Mouse (Mus musculus) thymus, adult 2 months (tissue): ENCODE data around the gene Rap1b. TPM values are rescaled to one million over a fixed set of nuclear protein-coding genes. Genes with fewer than 3 reads are reported as not detected.

Experiments
- DNase-seq: peaks from one replicate; pipeline ENCODE4 v3.0.0; 2021
- H3K27ac ChIP-seq: fragments of 200-500 bp; 2 replicates; pipeline ENCODE4 v1.5.1; 2012; ENCODE audit warnings: low read length, control low read depth; ENCODE audit not compliant: control insufficient read depth, insufficient read depth
- H3K27me3 ChIP-seq: fragments of 200-500 bp; 2 replicates; pipeline ENCODE4 v1.6.1; 2012; ENCODE audit warnings: mild to moderate bottlenecking, low read length, moderate library complexity, mixed read lengths; ENCODE audit not compliant: control insufficient read depth, insufficient read depth
- H3K36me3 ChIP-seq: fragments of 200-500 bp; 2 replicates; pipeline ENCODE4 v1.6.1; 2012; ENCODE audit warnings: mild to moderate bottlenecking, low read length, moderate library complexity; ENCODE audit not compliant: control insufficient read depth, insufficient read depth
- H3K4me1 ChIP-seq: fragments of 200-500 bp; replicated peaks from 2 replicates; pipeline ENCODE4 v1.6.1; 2012; ENCODE audit warnings: low read length; ENCODE audit not compliant: control insufficient read depth, insufficient read depth
- H3K4me3 ChIP-seq: fragments of 200-500 bp; 2 replicates; pipeline ENCODE4 v1.5.1; 2012; ENCODE audit warnings: mild to moderate bottlenecking, low read length, control low read depth, moderate library complexity; ENCODE audit not compliant: control insufficient read depth, insufficient read depth
- CTCF ChIP-seq: fragments of 200-500 bp; IDR thresholded peaks from 2 replicates; pipeline ENCODE4 v1.5.1; 2012; ENCODE audit warnings: mild to moderate bottlenecking, control low read depth, low read length, moderate library complexity, borderline replicate concordance; ENCODE audit not compliant: control insufficient read depth, poor library complexity, insufficient read depth; ENCODE audit errors: extremely low read depth
- POLR2A ChIP-seq: fragments of 200-500 bp; IDR thresholded peaks from 2 replicates; pipeline ENCODE4 v1.6.1; 2012; ENCODE audit warnings: mild to moderate bottlenecking, low read length, control low read depth, moderate library complexity; ENCODE audit not compliant: control insufficient read depth, poor library complexity, insufficient read depth; ENCODE audit errors: extremely low read depth
- WGBS: fragments of 180-500 bp; shearing (Covaris S2); methylation state at CpG from one replicate; pipeline ENCODE4 v1.1.7; 2018; 5-methylcytosine and 5-hydroxymethylcytosine counted together
- polyA plus RNA-seq: library from polyadenylated mRNA; depleted of rRNA; stranded (reverse); fragments of >200 nt; gene quantifications from 2 replicates; pipeline ENCODE4 v1.2.3, GENCODE M21; 2012

Rap1b gene
- polyA plus RNA-seq, 1 experiment = 60.9 TPM

GRCm38 (mm10) chr10:117885358-117885757, 39.5 kb upstream of the Rap1b start:
- no peak overlapping the region for H3K4me3 ChIP-seq
- H3K4me1 ChIP-seq = peaks cover 6% of the 10 kb centered on the region; the same call in 1 of the 2 replicates
- H3K27me3 ChIP-seq = no peaks in the 10 kb centered on the region
- 93% methylated on average over 4 of the region's 4 CpGs for WGBS
- no peak overlapping the region for H3K27ac ChIP-seq
- no peak for DNase-seq
- TF ChIP-seq POLR2A = no peak
- TF ChIP-seq CTCF = no peak
- H3K36me3 ChIP-seq = no peaks in the 10 kb centered on the region

GRCm38 (mm10) chr10:117884760-117885159, 38.9 kb upstream of the Rap1b start:
- Histone ChIP-seq H3K27ac (no peak overlapping the region), H3K4me1 (peaks cover 6% of the 10 kb centered on the region; the same call in 1 of the 2 replicates), H3K4me3 (no peak overlapping the region), H3K36me3 (no peaks in the 10 kb centered on the region), H3K27me3 (no peaks in the 10 kb centered on the region)
- TF ChIP-seq CTCF (no peak), POLR2A (no peak)
- no peak for DNase-seq
- 98% methylated on average over 5 of the region's 5 CpGs for WGBS

GRCm38 (mm10) chr10:117883438-117883837, 37.6 kb upstream of the Rap1b start:
- Histone ChIP-seq H3K4me1 (peaks cover 2% of the 10 kb centered on the region; the same call in 1 of the 2 replicates), H3K36me3 (no peaks in the 10 kb centered on the region), H3K4me3 (no peak overlapping the region), H3K27me3 (no peaks in the 10 kb centered on the region), H3K27ac (no peak overlapping the region)
- 83% methylated on average over 8 of the region's 8 CpGs for WGBS
- TF ChIP-seq POLR2A (no peak), CTCF (no peak)
- no peak for DNase-seq

- H3K36me3 ChIP-seq = no peaks in the 10 kb centered on the region
- peaks cover 5% of the 10 kb centered on the region for H3K4me1 ChIP-seq
- no peak for DNase-seq
- no peak overlapping the region for H3K4me3 ChIP-seq
- no peak overlapping the region for H3K27ac ChIP-seq
- 92% methylated on average over 9 of the region's 9 CpGs for WGBS
- TF ChIP-seq POLR2A = no peak
- TF ChIP-seq CTCF = no peak
- H3K27me3 ChIP-seq = no peaks in the 10 kb centered on the region
These were observed 32.8 kb upstream of the Rap1b start for GRCm38 (mm10) chr10:117878628-117879027.

- H3K36me3 ChIP-seq = no peaks in the 10 kb centered on the region
- no peak for TF ChIP-seq POLR2A
- H3K27ac ChIP-seq = peak overlapping the region; percentile 15; the same call in 1 of the 2 replicates
- 93% methylated on average over 8 of the region's 8 CpGs for WGBS
- no peak for DNase-seq
- H3K4me1 ChIP-seq = peaks cover 3% of the 10 kb centered on the region
- no peaks in the 10 kb centered on the region for H3K27me3 ChIP-seq
- no peak overlapping the region for H3K4me3 ChIP-seq
These were observed 31.0 kb upstream of the Rap1b start for GRCm38 (mm10) chr10:117876801-117877200.

GRCm38 (mm10) chr10:117876400-117876799, 30.6 kb upstream of the Rap1b start:
- Histone ChIP-seq H3K27ac (peak overlapping the region; percentile 15; the same call in 1 of the 2 replicates), H3K27me3 (no peaks in the 10 kb centered on the region), H3K36me3 (no peaks in the 10 kb centered on the region), H3K4me1 (peaks cover 3% of the 10 kb centered on the region), H3K4me3 (no peak overlapping the region)
- no peak for DNase-seq
- TF ChIP-seq POLR2A (no peak), CTCF (no peak)
- WGBS = 88% methylated on average over 18 of the region's 18 CpGs

GRCm38 (mm10) chr10:117874936-117875335, 29.1 kb upstream of the Rap1b start:
- H3K36me3 ChIP-seq = no peaks in the 10 kb centered on the region
- no peaks in the 10 kb centered on the region for H3K27me3 ChIP-seq
- DNase-seq = no peak
- H3K4me1 ChIP-seq = peaks cover 3% of the 10 kb centered on the region
- no peak overlapping the region for H3K27ac ChIP-seq
- 96% methylated on average over 10 of the region's 10 CpGs for WGBS
- no peak overlapping the region for H3K4me3 ChIP-seq
- TF ChIP-seq POLR2A (no peak), CTCF (no peak)
